Mouse (Mus musculus) olfactory bulb, adult 2 months (tissue): ENCODE data around the gene Phf2.

Experiments used
- CTCF ChIP-seq: fragments of 200-500 bp; IDR thresholded peaks from 2 replicates; pipeline ENCODE4 v1.5.1; 2012; ENCODE audit warnings: low read depth, mild to moderate bottlenecking, low read length, moderate library complexity; ENCODE audit not compliant: insufficient read depth
- POLR2A ChIP-seq: fragments of 200-500 bp; IDR thresholded peaks from 2 replicates; pipeline ENCODE4 v1.6.1; 2012; ENCODE audit warnings: mild to moderate bottlenecking, low read depth, low read length, moderate library complexity; ENCODE audit not compliant: insufficient read depth

GRCm38 (mm10) chr13:48798256-48798771 lies 72.6 kb downstream of the Phf2 start:
- TF ChIP-seq CTCF (no peak), POLR2A (no peak)
